Mouse (Mus musculus): ENCODE measurements around the gene Rapgef2. TPM values are rescaled to one million over a fixed set of nuclear protein-coding genes. Genes with fewer than 3 reads are reported as not detected.

Rapgef2 gene
- polyA plus RNA-seq, 1 experiment, result 17.3 TPM

DNA sequence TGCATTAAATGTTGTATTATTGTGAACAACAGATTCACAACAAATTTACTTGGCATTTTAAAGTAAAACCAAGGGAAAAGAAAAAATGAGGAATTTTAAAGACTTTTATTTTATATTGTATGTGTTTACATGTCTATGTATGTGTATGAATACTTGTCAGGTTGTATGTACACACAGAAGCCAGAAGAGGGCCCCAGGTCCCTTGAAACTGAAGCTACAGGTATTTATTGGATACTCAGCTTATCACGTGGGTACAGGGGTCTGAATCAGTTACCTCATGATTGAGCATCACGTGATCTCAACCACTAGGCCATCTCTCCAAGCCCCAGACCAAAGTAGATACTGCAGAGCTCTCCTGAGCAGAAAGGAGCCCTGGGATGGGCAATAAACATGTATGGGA is 180.0 kb downstream of the Rapgef2 start:
- DNase-seq, result no peak
- 84% methylated on average over 2 of the region's 2 CpGs for WGBS
- Histone ChIP-seq H3K4me1 (ENCODE audit: control insufficient read depth, insufficient read depth, low read length) (0 out of 2 replicates have a peak, but pooled peaks cover 2% of the 10 kb centered on the region), H3K4me3 (replicated peaks; ENCODE audit: extremely low read depth, low read depth, low read length) (no peak overlapping the region)
- TF ChIP-seq CTCF (IDR thresholded peaks at IDR 0.05; ENCODE audit: insufficient read depth, low read length), result no peak
- TF ChIP-seq POLR2A (IDR thresholded peaks at IDR 0.05; ENCODE audit: borderline replicate concordance, extremely low read depth, low read depth, low read length), result no peak

DNA sequence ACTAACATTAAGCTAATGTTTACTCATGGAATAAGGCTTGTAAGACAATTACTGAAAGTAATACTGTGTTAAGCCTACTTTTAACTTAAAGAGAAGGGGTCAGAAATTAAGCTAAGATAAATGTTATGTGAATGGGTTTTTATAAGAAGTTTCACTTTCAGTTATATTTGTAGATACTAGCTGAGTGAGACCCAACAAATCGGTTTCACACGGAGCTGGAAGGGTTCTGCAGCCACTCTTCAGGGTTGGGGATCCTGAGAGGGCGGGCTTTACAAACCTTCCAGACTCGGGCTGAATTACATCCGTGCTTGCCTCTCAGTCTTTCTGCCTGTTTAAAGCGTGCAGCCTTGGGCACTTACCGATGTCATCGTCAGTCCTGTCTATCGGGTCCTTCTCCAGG is 182.7 kb downstream of the Rapgef2 start:
- 81% methylated on average over 9 of the region's 9 CpGs for WGBS
- TF ChIP-seq CTCF (IDR thresholded peaks at IDR 0.05; ENCODE audit: insufficient read depth, low read length) (no peak), POLR2A (IDR thresholded peaks at IDR 0.05; ENCODE audit: borderline replicate concordance, extremely low read depth, low read depth, low read length) (no peak)
- H3K4me3 ChIP-seq (replicated peaks; ENCODE audit: extremely low read depth, low read depth, low read length), result no peak overlapping the region
- 0 out of 2 replicates have a peak, but pooled peaks cover 2% of the 10 kb centered on the region for H3K4me1 ChIP-seq (ENCODE audit: control insufficient read depth, insufficient read depth, low read length)
- DNase-seq, result no peak

DNA sequence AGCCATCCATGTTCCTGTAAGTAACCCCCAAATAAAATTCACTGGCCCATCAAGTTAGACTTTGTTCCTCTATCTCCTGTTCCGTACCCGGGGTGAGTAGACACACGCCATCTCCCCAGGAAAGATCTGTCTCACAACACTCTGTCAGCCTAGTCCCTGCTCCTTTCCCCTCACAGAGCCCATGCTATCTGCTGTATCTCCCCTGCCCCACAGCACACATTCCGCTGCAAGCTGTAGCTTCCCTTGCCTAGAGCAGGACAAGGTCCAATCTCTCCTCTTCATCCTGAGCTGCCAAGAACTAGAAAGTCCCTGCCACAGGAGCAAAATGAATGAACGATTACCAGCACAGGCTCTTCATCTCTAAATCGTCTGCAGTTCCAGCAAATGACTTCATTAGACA is 184.6 kb downstream of the Rapgef2 start:
- 0 out of 2 replicates have a peak, but pooled peaks cover 2% of the 10 kb centered on the region for H3K4me1 ChIP-seq (ENCODE audit: control insufficient read depth, insufficient read depth, low read length)
- WGBS, result 68% methylated on average over 6 of the region's 6 CpGs
- no peak for DNase-seq
- TF ChIP-seq CTCF (IDR thresholded peaks at IDR 0.05; ENCODE audit: insufficient read depth, low read length), result no peak
- TF ChIP-seq POLR2A (IDR thresholded peaks at IDR 0.05; ENCODE audit: borderline replicate concordance, extremely low read depth, low read depth, low read length), result no peak
- H3K4me3 ChIP-seq (replicated peaks; ENCODE audit: extremely low read depth, low read depth, low read length), result no peak overlapping the region

DNA sequence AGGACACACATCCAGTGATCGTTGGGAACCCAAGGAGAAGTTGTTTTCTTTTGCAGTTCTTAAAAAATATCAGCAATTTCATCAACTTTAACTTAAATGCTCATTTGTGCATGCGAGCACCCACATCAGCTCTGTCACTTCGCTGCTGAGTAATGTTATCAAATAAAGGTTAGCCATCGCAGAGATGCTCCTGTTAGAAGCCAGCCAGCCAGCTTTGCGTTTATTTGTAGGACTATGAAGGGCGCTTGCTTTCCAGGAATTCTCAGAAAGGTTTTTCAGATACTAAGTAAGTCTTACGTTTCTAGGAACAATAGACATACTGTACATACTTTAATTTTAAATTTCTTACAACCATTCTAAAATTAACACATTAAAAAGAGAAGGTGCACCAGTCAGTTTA is 185.5 kb downstream of the Rapgef2 start:
- TF ChIP-seq POLR2A (IDR thresholded peaks at IDR 0.05; ENCODE audit: borderline replicate concordance, extremely low read depth, low read depth, low read length) (no peak), CTCF (IDR thresholded peaks at IDR 0.05; ENCODE audit: insufficient read depth, low read length) (no peak)
- 87% methylated on average over 7 of the region's 7 CpGs for WGBS
- no peak for DNase-seq

DNA sequence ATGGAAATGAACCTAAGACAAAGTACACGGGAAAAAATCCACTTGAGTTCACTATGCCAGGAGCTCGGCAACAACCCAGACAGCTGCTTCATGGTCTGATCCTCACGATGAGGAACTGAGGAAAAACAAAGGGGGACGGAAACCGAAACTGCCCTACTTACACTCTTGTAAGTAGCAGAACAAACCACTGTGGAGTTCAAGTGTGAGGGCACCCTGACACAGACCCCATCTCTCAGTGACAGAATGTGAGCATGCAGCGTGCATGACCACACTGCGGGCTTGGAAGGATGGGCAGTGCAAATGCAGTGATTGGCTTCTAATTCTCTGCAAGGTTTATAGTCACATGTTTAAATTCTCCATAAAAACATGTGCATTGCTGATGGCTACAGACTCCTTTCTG is 197.2 kb downstream of the Rapgef2 start:
- WGBS, result 68% methylated on average over 7 of the region's 7 CpGs
- TF ChIP-seq POLR2A (IDR thresholded peaks at IDR 0.05; ENCODE audit: borderline replicate concordance, extremely low read depth, low read depth, low read length) (no peak), CTCF (IDR thresholded peaks at IDR 0.05; ENCODE audit: insufficient read depth, low read length) (no peak)
- Histone ChIP-seq H3K4me1 (ENCODE audit: control insufficient read depth, insufficient read depth, low read length) (peaks cover 3% of the 10 kb centered on the region), H3K4me3 (replicated peaks; ENCODE audit: extremely low read depth, low read depth, low read length) (no peak overlapping the region)
- no peak for DNase-seq

More for the DNA sequence above, 185.5 kb downstream of the Rapgef2 start:
- Histone ChIP-seq H3K4me3 (replicated peaks; ENCODE audit: extremely low read depth, low read depth, low read length) (no peak overlapping the region), H3K4me1 (ENCODE audit: control insufficient read depth, insufficient read depth, low read length) (0 out of 2 replicates have a peak, but pooled peaks cover 2% of the 10 kb centered on the region)

DNA sequence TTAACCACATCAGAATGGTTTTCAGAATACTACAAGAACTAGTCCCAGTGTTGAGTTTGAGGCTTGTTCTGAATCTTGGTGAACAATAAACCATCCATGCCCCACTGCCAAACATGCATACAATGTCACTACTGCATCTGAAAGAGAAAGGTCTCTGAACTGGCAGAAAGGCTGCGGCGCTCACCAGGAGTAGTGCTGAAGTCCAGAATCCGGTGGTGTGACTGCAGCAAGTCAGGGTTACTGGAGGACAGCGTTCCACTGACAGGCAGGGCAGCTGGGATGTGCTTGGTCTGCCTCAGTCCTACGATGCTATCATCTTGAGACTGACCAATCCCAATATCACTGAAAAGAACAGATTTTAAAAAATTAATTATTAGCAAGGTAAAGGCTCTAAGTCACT is 197.9 kb downstream of the Rapgef2 start:
- Histone ChIP-seq H3K4me1 (ENCODE audit: control insufficient read depth, insufficient read depth, low read length) (no peaks in the 10 kb centered on the region), H3K4me3 (replicated peaks; ENCODE audit: extremely low read depth, low read depth, low read length) (no peak overlapping the region)
- no peak for DNase-seq
- no peak for TF ChIP-seq CTCF (IDR thresholded peaks at IDR 0.05; ENCODE audit: insufficient read depth, low read length)
- TF ChIP-seq POLR2A (IDR thresholded peaks at IDR 0.05; ENCODE audit: borderline replicate concordance, extremely low read depth, low read depth, low read length), result no peak
- WGBS, result 82% methylated on average over 5 of the region's 5 CpGs

DNA sequence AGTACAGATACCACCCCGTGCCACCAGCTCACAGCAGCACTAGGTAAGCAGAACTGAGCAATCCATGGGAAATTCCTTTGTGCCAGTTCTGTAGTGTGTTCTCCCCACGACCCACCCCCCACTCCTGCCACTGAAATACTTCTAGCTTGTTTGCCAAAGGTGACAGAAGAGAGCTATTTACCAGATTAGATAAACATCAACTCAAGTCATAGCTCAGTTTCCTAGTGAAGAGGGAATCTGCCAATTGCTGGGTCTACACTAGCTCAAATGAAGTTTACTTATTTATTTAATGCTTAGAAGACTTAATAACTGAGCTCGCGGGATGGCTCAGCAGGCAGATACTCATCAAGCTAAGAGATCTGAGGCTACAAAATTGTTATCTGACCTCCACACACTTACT is 200.0 kb downstream of the Rapgef2 start:
- DNase-seq, result no peak
- TF ChIP-seq POLR2A (IDR thresholded peaks at IDR 0.05; ENCODE audit: borderline replicate concordance, extremely low read depth, low read depth, low read length), result no peak
- TF ChIP-seq CTCF (IDR thresholded peaks at IDR 0.05; ENCODE audit: insufficient read depth, low read length), result no peak
- 66% methylated on average over 4 of the region's 4 CpGs for WGBS
- H3K4me1 ChIP-seq (ENCODE audit: control insufficient read depth, insufficient read depth, low read length), result no peaks in the 10 kb centered on the region
- no peak overlapping the region for H3K4me3 ChIP-seq (replicated peaks; ENCODE audit: extremely low read depth, low read depth, low read length)

DNA sequence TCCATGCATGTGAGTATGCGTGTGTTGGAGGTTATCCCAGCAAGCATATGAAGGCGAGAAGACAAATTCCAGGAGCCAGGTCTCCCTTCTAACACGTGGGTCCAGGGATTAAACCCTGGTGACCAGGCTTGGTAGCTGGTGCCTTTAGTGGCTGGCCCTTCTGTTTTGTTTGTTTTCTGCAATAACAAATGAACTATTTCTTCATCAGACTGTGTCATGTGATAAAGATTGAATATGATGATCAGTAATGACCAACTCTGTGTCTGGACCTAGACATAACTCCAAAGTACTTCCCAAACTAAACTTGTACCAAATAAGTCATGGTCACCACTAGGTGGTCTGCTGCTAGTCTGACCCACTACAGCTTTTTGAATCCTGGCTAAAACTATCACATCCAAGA is 202.4 kb downstream of the Rapgef2 start:
- no peak for DNase-seq
- Histone ChIP-seq H3K4me3 (replicated peaks; ENCODE audit: extremely low read depth, low read depth, low read length) (no peak overlapping the region), H3K4me1 (ENCODE audit: control insufficient read depth, insufficient read depth, low read length) (no peaks in the 10 kb centered on the region)
- TF ChIP-seq CTCF (IDR thresholded peaks at IDR 0.05; ENCODE audit: insufficient read depth, low read length) (no peak), POLR2A (IDR thresholded peaks at IDR 0.05; ENCODE audit: borderline replicate concordance, extremely low read depth, low read depth, low read length) (no peak)
- 92% methylated on average over 3 of the region's 3 CpGs for WGBS

DNA sequence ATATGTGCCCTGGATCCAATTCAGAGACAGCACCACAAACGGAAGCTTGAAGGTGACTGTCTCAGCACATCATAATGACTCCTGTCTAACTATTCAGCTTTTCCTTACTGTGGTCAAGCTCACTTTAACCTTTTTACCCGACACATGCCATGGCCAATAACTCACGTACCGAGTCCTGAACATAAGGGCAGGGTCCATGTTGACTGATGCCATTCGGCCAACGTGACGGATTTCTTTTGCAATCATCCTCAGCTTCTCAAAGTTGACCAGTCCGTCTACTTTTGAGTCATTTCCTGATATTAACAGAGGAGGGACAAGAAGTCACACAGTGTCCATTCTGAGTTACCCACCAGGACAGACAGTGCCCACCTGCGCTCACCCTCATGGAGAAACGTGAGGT is 203.3 kb downstream of the Rapgef2 start:
- H3K4me1 ChIP-seq (ENCODE audit: control insufficient read depth, insufficient read depth, low read length), result no peaks in the 10 kb centered on the region
- TF ChIP-seq POLR2A (IDR thresholded peaks at IDR 0.05; ENCODE audit: borderline replicate concordance, extremely low read depth, low read depth, low read length) (no peak), CTCF (IDR thresholded peaks at IDR 0.05; ENCODE audit: insufficient read depth, low read length) (no peak)
- H3K4me3 ChIP-seq (replicated peaks; ENCODE audit: extremely low read depth, low read depth, low read length), result no peak overlapping the region
- DNase-seq, result no peak
- 88% methylated on average over 10 of the region's 10 CpGs for WGBS

DNA sequence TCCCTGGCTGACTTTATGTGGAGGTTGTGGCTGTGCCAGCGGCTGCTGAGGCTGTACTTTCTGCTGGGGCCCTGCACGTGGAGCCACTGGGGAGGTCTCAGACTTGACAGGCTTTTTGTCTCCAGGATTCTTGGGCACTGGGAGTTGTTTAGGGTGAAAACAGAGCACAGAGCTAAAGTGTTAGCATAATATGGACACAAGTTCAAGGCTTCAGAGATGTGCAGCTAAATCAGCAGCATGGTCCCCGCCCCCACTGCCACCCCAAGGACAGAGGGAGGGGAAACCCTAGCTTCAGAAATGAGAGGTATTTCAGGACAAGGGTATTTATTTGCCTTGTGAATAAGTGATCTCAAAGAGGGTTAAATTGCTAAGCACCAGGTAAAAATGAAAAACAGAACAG is 207.2 kb downstream of the Rapgef2 start:
- no peak for TF ChIP-seq POLR2A (IDR thresholded peaks at IDR 0.05; ENCODE audit: borderline replicate concordance, extremely low read depth, low read depth, low read length)
- no peak for TF ChIP-seq CTCF (IDR thresholded peaks at IDR 0.05; ENCODE audit: insufficient read depth, low read length)
- no peak overlapping the region for H3K4me3 ChIP-seq (replicated peaks; ENCODE audit: extremely low read depth, low read depth, low read length)
- no peaks in the 10 kb centered on the region for H3K4me1 ChIP-seq (ENCODE audit: control insufficient read depth, insufficient read depth, low read length)
- DNase-seq, result no peak
- 81% methylated on average over 3 of the region's 3 CpGs for WGBS

All from lung, adult 2 months (tissue).